Mouse (Mus musculus): ENCODE results near the gene Sox6. TPM values are rescaled to one million over a fixed set of nuclear protein-coding genes. Genes with fewer than 3 reads are reported as not detected.
"Not testable (repeated sequence)": the region's sequence is repeated elsewhere in the genome, so short reads cannot be mapped to it uniquely, and the experiment has no call there.

Gene Sox6
- polyA plus RNA-seq (2015; fragmentation: Nextera tagmentation; extraction: Ambion mirVana) = 29.2 and 31.2 TPM in 2 replicates

- ATAC-seq = no peak
- H3K27ac ChIP-seq (ENCODE audit: low read depth, low read length) = peak within 1 kb of the TSS; percentile 3
Measured at GRCm38 (mm10) chr7:116038511-116038910, at the start of gene Sox6. Gene Sox6 (minus strand): TSS chr7:116038796.

GRCm38 (mm10) chr7:116084366-116084765 is 45.8 kb upstream of the Sox6 start, which contains the start of gene Gm4353:
Gene Gm4353 (minus strand): TSS chr7:116084635.
- not testable (repeated sequence) for H3K27ac ChIP-seq (ENCODE audit: low read depth, low read length); H3K27me3 ChIP-seq (replicated peaks; ENCODE audit: control insufficient read depth, insufficient read depth, low read length); ATAC-seq; H3K4me1 ChIP-seq (ENCODE audit: control insufficient read depth, insufficient read depth, low read depth, low read length); H3K36me3 ChIP-seq (ENCODE audit: control insufficient read depth, insufficient read depth, low read length); H3K4me3 ChIP-seq (ENCODE audit: low read length); H3K9ac ChIP-seq (ENCODE audit: low read depth, low read length); H3K9me3 ChIP-seq (ENCODE audit: control insufficient read depth, low read length); H3K4me2 ChIP-seq (ENCODE audit: low read length)
- WGBS = 97% methylated on average over 10 of the region's 11 CpGs

More at GRCm38 (mm10) chr7:116038511-116038910, at the start of gene Sox6:
- peak within 1 kb of the TSS; percentile 55 for H3K4me3 ChIP-seq (ENCODE audit: low read length)
- WGBS = 3% methylated on average over 11 of the region's 11 CpGs
- H3K36me3 ChIP-seq (ENCODE audit: control insufficient read depth, insufficient read depth, low read length) = no peaks in the 10 kb centered on the region
- no peaks in the 10 kb centered on the region for H3K9me3 ChIP-seq (ENCODE audit: control insufficient read depth, low read length)
- H3K27me3 ChIP-seq (replicated peaks; ENCODE audit: control insufficient read depth, insufficient read depth, low read length) = peaks cover 31% of the 10 kb centered on the region
- peaks cover 23% of the 10 kb centered on the region for H3K4me1 ChIP-seq (ENCODE audit: control insufficient read depth, insufficient read depth, low read depth, low read length)
- peak within 1 kb of the TSS; percentile 65 for H3K9ac ChIP-seq (ENCODE audit: low read depth, low read length)
- peak within 1 kb of the TSS; percentile 96 for H3K4me2 ChIP-seq (ENCODE audit: low read length)

GRCm38 (mm10) chr7:116060739-116061138 is 22.1 kb upstream of the Sox6 start:
- no peaks in the 10 kb centered on the region for H3K4me1 ChIP-seq (ENCODE audit: control insufficient read depth, insufficient read depth, low read depth, low read length)
- no peak for ATAC-seq
- no peaks in the 10 kb centered on the region for H3K9me3 ChIP-seq (ENCODE audit: control insufficient read depth, low read length)
- WGBS = 62% methylated on average over 1 of the region's 1 CpGs
- no peaks in the 10 kb centered on the region for H3K36me3 ChIP-seq (ENCODE audit: control insufficient read depth, insufficient read depth, low read length)
- no peak overlapping the region for H3K4me2 ChIP-seq (ENCODE audit: low read length)
- no peak overlapping the region for H3K27ac ChIP-seq (ENCODE audit: low read depth, low read length)
- no peak overlapping the region for H3K9ac ChIP-seq (ENCODE audit: low read depth, low read length)
- no peak overlapping the region for H3K4me3 ChIP-seq (ENCODE audit: low read length)
- no peaks in the 10 kb centered on the region for H3K27me3 ChIP-seq (replicated peaks; ENCODE audit: control insufficient read depth, insufficient read depth, low read length)

GRCm38 (mm10) chr7:116040470-116041019 is 1.9 kb upstream of the Sox6 start:
- peaks cover 11% of the 10 kb centered on the region for H3K4me1 ChIP-seq (ENCODE audit: control insufficient read depth, insufficient read depth, low read depth, low read length)
- H3K36me3 ChIP-seq (ENCODE audit: control insufficient read depth, insufficient read depth, low read length) = no peaks in the 10 kb centered on the region
- H3K9ac ChIP-seq (ENCODE audit: low read depth, low read length) = 0 out of 2 replicates have a peak overlapping the region, but pooled peaks have one; percentile 4
- H3K27me3 ChIP-seq (replicated peaks; ENCODE audit: control insufficient read depth, insufficient read depth, low read length) = peaks cover 20% of the 10 kb centered on the region
- H3K9me3 ChIP-seq (ENCODE audit: control insufficient read depth, low read length) = no peaks in the 10 kb centered on the region
- H3K4me2 ChIP-seq (ENCODE audit: low read length) = peak overlapping the region; percentile 96
- no peak overlapping the region for H3K27ac ChIP-seq (ENCODE audit: low read depth, low read length)
- WGBS = 15% methylated on average over 15 of the region's 15 CpGs
- ATAC-seq = peak; percentile 61
- H3K4me3 ChIP-seq (ENCODE audit: low read length) = peak overlapping the region; percentile 55

GRCm38 (mm10) chr7:116039538-116040466 is 1.2 kb upstream of the Sox6 start:
- H3K4me3 ChIP-seq (ENCODE audit: low read length) = peak overlapping the region; percentile 55
- ATAC-seq = peak; percentile 93
- no peaks in the 10 kb centered on the region for H3K36me3 ChIP-seq (ENCODE audit: control insufficient read depth, insufficient read depth, low read length)
- H3K4me2 ChIP-seq (ENCODE audit: low read length) = peak overlapping the region; percentile 96
- peaks cover 11% of the 10 kb centered on the region for H3K4me1 ChIP-seq (ENCODE audit: control insufficient read depth, insufficient read depth, low read depth, low read length)
- H3K27ac ChIP-seq (ENCODE audit: low read depth, low read length) = peak overlapping the region; percentile 61
- H3K27me3 ChIP-seq (replicated peaks; ENCODE audit: control insufficient read depth, insufficient read depth, low read length) = peaks cover 27% of the 10 kb centered on the region
- H3K9ac ChIP-seq (ENCODE audit: low read depth, low read length) = peak overlapping the region; percentile 65
- under 1% methylated on average over 48 of the region's 48 CpGs for WGBS
- H3K9me3 ChIP-seq (ENCODE audit: control insufficient read depth, low read length) = no peaks in the 10 kb centered on the region

GRCm38 (mm10) chr7:116039196-116039537 is 571 bp upstream of the Sox6 start, which contains the start of gene 1110004F10Rik:
Gene 1110004F10Rik (plus strand): TSS chr7:116039397.
- Histone ChIP-seq H3K27ac (ENCODE audit: low read depth, low read length) (peak within 1 kb of the TSS; percentile 61), H3K4me2 (ENCODE audit: low read length) (peak within 1 kb of the TSS; percentile 96), H3K4me1 (ENCODE audit: control insufficient read depth, insufficient read depth, low read depth, low read length) (peaks cover 17% of the 10 kb centered on the region), H3K4me3 (ENCODE audit: low read length) (peak within 1 kb of the TSS; percentile 55), H3K27me3 (replicated peaks; ENCODE audit: control insufficient read depth, insufficient read depth, low read length) (peaks cover 29% of the 10 kb centered on the region), H3K36me3 (ENCODE audit: control insufficient read depth, insufficient read depth, low read length) (no peaks in the 10 kb centered on the region), H3K9me3 (ENCODE audit: control insufficient read depth, low read length) (no peaks in the 10 kb centered on the region), H3K9ac (ENCODE audit: low read depth, low read length) (peak within 1 kb of the TSS; percentile 65)
- under 1% methylated on average over 11 of the region's 11 CpGs for WGBS
- 0 out of 2 replicates have a peak, but pooled peaks have one; percentile 10 for ATAC-seq

- H3K27me3 ChIP-seq (replicated peaks; ENCODE audit: control insufficient read depth, insufficient read depth, low read length) = peaks cover 31% of the 10 kb centered on the region
- no peak for ATAC-seq
Measured at GRCm38 (mm10) chr7:116038024-116038423, 572 bp downstream of the Sox6 start.

GRCm38 (mm10) chr7:116036591-116037555 is 1.7 kb downstream of the Sox6 start:
- WGBS = 33% methylated on average over 18 of the region's 18 CpGs
- peak overlapping the region; percentile 6; the same call in 1 of the 2 replicates for H3K4me3 ChIP-seq (ENCODE audit: low read length)
- no peak for ATAC-seq
- H3K9me3 ChIP-seq (ENCODE audit: control insufficient read depth, low read length) = no peaks in the 10 kb centered on the region
- H3K4me2 ChIP-seq (ENCODE audit: low read length) = 0 out of 2 replicates have a peak overlapping the region, but pooled peaks have one; percentile 14
- H3K4me1 ChIP-seq (ENCODE audit: control insufficient read depth, insufficient read depth, low read depth, low read length) = peaks cover 32% of the 10 kb centered on the region
- no peak overlapping the region for H3K27ac ChIP-seq (ENCODE audit: low read depth, low read length)
- H3K27me3 ChIP-seq (replicated peaks; ENCODE audit: control insufficient read depth, insufficient read depth, low read length) = peaks cover 31% of the 10 kb centered on the region
- no peaks in the 10 kb centered on the region for H3K36me3 ChIP-seq (ENCODE audit: control insufficient read depth, insufficient read depth, low read length)
- no peak overlapping the region for H3K9ac ChIP-seq (ENCODE audit: low read depth, low read length)

More at GRCm38 (mm10) chr7:116038024-116038423, 572 bp downstream of the Sox6 start:
- 1% methylated on average over 13 of the region's 13 CpGs for WGBS
- H3K9me3 ChIP-seq (ENCODE audit: control insufficient read depth, low read length) = no peaks in the 10 kb centered on the region
- H3K4me1 ChIP-seq (ENCODE audit: control insufficient read depth, insufficient read depth, low read depth, low read length) = peaks cover 27% of the 10 kb centered on the region
- no peak overlapping the region for H3K9ac ChIP-seq (ENCODE audit: low read depth, low read length)
- no peak overlapping the region for H3K27ac ChIP-seq (ENCODE audit: low read depth, low read length)
- no peaks in the 10 kb centered on the region for H3K36me3 ChIP-seq (ENCODE audit: control insufficient read depth, insufficient read depth, low read length)
- peak overlapping the region; percentile 9 for H3K4me3 ChIP-seq (ENCODE audit: low read length)
- peak overlapping the region; percentile 44 for H3K4me2 ChIP-seq (ENCODE audit: low read length)

Measured in hindbrain, embryonic 16.5 days (tissue).